Mouse (Mus musculus) kidney, adult 8-10 months (tissue): ENCODE data around the gene Rasl10b.
A peak's percentile ranks its signal among the peaks of the same experiment; 100 is the strongest.

Experiments used
- DNase-seq, 2 experiments: peaks; one replicate each; pipeline ENCODE4 v3.0.0; 2022

Rasl10b gene

DNA sequence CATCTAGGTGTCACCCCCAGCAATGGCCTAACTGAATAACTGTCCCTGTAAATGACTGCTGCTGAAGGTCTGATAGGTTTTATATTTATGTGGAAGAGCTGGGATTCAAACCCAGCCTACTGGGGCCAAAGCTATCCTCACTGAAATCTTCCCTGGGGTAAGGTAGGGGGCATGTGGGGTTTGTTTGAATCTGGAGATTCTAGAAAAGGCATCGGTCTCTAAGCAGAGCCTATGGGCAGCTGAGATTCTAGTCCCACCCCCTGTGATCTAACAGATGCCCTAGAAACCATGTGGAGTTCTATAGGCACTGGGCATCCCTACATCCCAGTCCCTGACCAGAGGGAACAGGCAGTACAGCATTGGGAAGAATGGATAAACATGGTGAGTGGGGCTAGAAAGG lies 28.4 kb downstream of the Rasl10b start, which contains the start of gene 1700020L24Rik:
Gene 1700020L24Rik, plus strand, starts transcription at position 301 of the 400 bp plus-strand sequence.
- no peak for DNase-seq

DNA sequence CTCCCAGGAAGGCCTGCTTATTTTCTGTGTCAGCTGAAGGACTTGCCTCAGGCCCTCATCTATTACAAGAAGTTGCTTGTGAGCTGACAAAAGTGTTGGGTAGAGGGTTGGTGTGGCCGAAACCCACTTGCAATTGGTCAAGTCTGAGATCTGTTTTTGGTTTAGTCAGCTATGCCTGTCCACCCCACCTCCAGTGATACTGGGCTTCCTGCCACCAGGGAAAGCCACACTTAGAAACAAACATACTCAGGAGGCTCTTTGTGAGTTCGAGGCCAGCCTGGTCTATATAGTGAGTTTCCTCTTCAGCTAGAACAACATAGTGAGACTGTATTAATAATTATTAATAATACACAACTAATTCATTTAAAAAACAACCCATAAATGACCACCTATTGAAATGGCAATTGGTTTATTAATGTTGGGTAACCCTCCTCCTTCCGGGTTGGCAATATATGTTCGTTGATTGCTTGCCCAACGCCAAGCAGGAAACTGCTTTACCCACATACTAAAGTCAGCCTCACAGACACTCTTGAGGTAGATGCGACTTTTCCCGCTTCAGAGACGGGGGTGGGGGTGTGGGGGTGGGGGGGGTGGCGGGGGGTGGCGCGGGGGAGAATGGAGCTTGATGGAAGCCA lies 30.6 kb downstream of the Rasl10b start:
- no peak for DNase-seq

DNA sequence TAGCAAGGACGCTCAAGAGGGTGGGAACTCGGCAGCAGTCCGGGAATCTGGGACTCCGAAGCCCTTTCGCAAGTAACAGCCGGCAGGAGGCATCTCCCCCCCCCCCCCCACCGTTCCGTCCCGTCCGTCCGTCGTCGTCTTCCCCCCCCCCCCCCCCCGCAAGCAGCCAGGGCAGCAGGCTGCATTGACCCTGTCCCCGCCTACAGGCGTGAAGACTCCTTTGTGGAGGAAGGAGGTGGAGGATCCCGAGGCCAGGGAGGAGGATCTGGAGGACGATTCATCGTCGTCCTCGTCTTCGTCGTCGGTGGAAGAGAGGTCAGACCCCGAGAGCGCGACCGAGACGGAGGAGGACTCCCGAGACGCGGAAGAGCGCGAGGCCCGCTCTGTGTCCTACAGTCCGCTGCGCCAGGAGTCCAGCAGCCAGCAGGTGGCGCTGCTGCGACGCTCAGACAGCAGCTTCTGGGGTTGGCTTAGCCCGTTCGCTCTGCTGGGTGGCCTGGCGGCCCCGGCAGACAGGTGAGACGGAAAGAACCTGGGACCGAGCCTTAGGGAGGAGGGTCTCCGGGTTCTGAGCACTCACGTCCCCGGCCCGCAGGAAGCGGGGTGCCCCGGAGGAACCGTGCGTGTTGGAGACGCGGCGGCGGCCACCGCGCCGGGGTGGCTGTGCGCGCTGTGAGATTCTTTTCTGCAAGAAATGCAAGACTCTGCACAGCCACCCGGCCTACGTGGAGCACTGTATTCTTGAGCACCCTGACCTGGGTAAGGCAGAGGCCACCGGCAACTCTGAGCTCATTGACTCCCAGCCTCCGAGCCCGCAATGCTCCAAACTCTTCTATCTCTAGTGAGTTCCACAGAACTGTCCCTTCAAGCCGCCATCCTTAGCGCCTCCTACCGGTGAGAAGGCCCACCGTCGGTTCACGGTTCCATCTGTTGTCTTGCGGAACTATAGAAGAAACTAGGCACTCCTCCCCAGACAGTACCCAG lies 31.4 kb downstream of the Rasl10b start:
- DNase-seq = peak; percentile 78 to 85

DNA sequence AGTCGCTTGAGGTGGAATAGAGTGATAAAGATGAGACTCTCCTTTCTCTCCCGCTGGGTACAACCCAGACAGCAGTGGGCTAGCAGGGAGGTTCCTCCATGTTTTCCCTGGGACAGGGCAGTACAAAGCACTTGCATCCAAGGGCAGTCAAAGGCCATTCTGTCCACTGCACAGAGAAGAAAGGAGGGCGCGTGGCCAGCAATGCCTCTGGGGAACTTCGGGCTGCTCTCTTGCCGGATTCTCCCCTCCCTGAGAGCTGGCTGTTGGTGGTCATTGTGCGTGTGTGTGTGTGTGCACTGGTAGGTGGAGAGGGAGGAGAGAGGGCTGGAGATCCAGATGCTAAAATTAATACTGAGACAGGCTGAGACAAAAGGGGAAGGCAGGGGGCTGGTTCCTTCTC lies 32.3 kb downstream of the Rasl10b start:
- no peak for DNase-seq

DNA sequence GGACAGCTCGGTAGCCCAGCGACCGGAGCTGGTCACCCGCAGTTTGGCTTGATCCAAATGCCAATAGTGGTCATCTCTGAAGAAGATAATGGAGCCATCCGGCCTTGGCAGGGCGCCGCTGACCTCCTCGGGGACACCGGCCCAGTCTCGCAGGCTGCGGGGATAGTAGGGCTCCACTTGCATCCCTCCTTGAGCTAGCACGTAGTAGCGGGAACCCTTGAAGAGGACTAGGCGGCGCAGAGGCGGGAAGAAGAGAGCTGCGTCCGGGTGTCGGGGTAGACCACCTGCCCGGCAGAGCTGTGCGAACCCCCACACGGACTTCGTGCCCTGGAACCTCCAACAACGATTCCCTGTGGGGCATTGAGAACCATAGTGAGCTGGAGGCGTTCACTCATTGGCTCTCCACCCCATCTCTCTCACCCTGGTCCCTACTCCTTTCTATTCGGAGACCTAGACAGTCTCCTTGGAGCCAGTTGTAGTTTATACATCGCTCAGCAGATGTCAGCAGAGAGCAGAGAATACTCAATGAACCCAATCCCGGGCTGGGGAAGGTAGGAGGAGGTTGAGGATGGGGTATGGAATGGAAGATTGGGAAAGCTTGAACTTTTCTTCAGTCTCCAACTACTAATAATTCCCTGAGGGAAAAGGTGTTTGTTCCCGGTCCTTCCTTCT lies 33.8 kb downstream of the Rasl10b start:
- peak; percentile 54 to 84 for DNase-seq

DNA sequence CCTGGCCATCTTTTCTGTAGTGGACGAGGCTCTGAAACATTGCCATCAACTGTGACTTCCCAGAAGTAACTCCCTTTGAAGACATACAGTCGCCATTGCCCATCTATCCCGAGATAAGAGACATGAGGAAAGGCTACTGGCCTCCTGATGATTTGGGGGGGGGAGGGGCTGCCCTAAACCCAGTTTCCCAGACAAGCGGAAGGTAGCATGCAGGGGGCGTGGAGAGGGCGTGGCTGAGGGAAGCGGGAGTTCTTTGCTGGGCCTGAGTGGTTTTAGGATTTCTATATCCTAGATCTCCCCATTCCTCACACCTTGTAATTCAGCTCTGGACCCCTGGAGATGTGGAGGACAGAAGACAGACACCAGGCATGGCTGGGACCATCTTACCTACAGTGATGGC lies 34.9 kb downstream of the Rasl10b start:
- no peak for DNase-seq

DNA sequence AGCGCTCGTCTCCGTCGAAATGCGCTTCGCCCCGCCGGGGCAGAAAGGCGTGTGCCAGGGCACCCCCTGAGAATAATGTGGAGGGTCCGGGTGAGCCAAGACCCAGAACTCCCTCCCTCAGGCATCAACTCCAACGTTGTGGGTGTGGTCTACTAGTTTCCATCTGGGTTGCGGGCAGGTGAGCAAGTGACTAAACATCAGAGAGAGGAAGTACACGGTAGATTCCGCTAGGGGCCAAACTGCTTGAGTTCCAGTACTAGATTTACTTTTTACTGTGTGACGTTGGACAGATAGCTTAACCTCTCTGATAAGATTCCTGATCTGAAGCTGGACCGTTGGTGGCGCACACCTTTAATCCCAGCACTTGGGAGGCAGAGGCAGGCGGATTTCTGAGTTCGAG lies 36.1 kb downstream of the Rasl10b start:
- DNase-seq = no peak

DNA sequence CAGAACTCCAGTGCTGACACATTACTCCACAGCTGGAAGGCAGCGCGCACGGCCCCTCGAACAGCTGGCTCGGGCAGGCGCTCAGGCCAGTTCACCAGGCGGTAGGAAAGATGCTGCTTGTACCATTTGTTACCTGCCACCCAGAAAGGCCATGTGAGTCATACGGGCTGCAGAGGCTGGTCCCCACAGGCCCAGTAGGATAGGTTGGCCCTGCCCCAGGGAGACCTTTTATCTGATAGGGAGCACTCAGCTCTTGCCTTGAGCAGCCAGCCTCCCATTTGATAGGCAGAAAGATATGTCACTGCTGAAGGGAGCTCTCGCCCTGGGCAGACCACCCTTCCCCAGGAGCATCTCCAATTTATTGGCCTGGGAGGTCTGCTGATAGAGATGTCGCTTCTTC lies 38.7 kb downstream of the Rasl10b start:
- DNase-seq = no peak

DNA sequence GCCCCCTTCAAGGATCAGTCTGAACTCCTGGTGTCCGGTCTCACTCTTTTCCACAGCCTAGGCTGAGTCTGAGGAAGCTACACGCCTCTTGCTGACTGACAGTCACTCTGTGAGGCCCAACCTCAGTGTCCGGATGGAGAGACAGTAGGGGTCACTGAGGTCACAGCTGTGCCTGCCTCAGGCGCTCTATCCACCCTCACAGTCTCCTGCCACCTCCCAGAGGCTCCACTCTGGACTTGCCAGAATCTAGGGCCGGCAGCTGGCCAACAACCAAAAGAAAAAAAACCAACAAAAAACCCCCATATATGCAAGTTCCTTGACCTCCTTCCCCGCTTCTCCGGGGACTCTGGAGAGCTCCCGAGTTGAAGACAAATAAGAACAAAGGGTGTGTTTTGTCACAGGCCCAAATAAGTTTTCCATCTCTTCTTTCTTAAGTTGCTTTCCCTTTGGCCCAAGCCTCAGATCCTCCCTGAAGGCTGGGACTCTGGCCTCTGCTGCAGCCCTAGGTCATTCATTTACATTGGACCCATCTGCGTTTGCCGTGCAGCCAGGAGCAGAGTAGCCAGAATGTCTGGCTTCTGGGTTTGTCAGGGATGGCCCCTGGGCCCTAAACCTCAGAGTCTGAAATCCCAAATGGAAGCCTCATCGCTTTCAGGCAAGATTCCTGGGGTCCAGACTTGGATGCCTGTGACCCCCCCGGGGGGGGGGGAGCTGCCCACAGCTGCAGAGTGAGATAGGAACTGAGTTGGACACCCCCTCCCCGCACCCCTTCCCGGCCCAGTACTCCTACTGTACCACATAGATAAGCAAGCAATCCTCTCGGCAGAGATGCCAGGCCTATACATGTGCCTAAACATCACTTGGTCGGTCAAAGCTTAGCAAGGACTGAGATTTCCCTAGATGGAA lies 39.3 kb downstream of the Rasl10b start:
- DNase-seq = peak in 1 of 2 experiments; percentile 35

DNA sequence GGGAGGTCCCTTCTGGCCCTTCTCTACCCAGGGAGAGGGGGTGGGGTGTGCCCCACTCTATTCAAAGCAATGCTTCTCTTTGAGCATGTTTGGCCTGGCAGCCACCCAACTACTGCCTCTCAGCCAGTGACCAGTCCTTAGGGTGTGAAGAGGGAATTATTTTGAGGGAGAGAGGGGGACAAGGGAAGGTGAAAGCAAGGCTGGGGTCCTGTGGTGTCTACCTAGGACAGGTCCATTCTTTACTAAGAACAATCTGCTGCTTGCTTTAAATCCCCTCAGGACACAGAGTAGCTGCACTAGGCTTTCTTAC lies 39.9 kb downstream of the Rasl10b start:
- no peak for DNase-seq

DNA sequence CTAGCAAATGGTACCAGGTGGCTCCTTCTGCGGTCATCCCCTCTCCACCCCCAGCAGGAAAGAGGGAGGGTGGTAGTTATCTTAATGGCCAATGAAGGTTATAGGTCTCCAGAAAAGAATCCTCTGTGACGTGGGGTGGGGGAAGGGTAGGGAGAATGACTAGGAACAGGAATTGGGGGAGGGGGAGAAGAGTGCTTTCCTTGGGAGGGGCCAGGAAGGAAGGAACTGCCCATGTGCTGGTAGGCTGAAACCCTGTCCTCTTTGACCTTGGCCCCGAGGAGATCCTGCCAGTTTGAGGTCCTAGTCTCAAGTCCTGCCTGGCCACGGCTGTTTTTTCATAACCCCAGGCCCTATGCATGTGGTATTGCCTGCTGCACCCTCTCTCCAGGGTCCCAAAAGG lies 40.4 kb downstream of the Rasl10b start:
- DNase-seq = no peak

DNA sequence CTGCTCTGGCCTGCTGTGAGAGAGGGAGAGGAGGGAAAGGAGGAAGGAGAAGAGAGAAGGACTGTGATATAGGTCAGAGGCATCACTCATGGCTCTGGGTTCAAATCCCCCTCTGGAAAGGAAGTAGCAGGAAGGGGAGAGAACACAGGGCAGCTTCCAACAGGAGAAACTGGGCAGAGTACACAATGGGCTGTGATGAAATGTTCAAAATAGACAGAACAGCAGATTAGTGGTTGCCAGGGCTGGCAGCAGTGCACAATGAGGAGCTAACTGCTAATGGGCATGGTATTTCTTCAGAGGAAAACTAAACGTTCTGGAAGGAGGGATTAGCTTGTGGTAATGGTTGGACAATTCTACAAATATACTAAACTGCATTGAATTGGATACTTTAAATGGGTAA lies 41.6 kb downstream of the Rasl10b start:
- DNase-seq = no peak

DNA sequence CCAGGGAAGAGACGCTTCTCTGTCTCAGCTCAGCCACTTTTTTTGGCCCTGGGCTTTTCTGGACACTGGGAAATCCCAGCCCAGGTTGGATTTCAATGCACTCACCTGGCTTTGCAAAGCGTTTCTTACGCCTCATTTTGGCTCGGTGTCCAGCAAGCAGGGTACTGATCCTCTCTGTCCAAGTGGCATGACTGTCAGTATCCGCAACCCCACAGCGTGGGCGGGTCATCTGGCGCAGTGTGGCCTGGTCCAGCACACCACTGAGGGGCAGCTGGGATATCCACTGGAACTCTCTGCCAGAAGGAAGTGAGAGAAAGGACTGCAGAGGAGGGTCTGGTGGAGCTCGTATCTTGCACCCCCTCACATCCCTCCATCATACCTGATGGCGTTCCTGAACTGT lies 42.3 kb downstream of the Rasl10b start:
- no peak for DNase-seq

DNA sequence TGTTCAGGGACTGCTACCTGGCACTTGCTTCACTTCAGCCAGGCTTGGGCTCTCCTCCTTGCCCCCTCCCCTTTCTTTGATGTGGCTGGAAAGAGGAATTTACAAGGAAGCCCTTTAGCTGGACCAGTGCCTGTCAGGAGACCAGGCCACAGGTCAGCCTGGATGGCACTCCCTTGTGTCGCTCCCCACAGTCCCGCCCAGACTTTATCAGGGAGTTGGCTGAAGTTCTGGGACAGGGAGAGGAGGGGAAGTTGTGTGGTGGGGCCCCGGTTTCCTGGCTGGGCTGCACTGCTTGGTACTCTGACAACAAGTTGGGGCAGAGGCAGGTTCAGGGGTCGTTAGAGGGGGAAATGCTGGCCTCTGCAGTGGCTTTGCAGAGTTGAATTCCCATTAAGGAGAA lies 45.6 kb downstream of the Rasl10b start:
- DNase-seq = peak in 1 of 2 experiments; percentile 28

DNA sequence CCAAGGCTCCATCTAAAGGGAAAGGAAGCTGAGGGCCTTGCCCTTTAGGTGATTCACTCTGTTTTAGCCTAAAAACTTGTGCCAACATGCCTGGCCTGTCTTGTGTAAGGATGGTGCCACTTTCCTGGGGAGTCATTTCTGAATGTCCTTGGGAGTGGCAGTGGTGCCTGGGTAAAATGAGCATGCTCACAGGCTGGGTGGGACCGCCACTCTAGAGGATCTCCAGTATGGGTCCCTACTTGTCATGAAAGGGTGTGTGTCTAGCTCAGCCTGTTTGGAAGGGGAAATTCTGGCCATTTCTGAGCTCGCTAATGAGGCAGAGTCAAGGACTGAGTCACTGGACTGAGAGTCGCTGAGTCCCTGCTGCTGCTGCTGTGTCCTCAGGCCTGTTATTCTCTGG lies 46.7 kb downstream of the Rasl10b start:
- no peak for DNase-seq

DNA sequence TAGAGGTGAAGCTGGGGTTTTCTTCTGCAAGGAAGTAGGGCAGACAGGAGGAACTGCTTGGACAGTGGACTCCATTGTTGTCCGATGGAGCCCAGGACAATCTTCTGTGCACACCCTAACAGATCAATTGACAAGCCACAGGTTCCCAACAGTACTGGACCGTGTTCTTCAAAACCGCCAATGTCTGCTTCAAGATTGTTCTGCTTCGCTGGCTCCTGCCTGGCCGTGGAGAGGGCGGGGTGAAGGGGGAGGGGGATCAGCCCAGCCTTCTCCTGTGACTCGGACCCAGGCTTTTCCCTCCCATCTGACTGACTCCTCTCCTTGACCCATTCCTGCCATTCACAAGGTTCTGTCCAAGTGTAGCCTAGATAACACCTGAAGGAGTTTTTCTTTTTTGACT lies 48.3 kb downstream of the Rasl10b start:
- DNase-seq = no peak

DNA sequence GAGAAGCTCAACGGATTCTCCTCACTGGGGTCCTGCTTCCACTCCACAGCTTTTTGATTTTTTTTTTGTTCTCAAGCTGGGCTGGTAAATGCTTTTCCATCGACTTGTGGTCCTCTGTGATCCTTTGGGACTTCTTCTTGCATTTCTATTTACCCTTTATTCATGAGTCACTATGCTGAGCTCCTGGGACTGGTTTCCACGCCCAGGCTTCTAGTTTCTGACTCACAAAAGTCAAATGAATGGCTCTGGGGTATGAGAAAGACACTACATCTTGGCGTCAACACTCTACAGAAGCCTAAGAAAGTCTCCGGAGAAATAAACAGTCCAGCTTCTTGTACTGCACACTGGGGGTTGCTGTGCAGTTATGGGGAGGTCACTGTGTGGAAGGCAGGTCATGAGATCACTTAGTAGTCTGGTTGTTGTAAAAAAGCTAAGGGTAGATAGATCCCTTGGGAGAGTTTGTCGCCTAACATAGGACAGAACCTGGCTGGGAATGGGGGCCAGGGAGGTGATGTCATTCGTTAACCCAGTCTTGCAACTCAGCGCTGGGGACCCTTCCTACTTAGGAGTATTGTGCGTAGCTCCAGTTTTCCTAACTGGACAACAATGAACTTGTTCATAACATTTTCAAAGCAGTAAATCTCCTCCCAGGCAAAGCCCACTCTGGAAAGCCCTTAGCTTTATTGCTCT lies 49.1 kb downstream of the Rasl10b start:
- DNase-seq = no peak

DNA sequence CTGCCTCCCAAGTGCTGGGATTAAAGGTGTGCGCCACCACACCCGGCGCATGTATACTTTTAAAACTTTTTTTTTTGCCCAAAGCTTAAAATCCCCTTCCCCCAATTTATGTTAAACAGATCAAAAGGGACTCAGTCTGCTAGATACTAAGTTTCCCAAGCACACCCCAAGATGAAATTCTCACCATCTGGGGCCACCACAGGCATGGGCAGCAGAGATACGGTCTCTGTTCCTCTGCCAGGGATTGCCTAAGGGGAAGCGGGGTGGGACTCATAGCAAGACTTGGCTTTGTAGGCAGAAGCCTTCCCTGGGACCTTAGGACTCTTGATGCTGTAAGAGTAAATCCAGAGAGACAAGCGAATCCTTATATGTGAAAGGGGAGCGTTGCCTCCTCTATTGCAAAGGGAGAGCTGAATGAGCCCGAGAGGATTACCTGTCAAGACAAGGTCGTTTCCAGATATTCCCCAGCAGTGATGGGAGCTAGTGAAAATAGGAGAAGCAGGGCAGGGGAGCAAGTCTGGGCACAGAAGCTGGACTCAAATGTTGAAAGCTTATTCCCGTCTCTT lies 52.6 kb downstream of the Rasl10b start:
- DNase-seq = no peak

DNA sequence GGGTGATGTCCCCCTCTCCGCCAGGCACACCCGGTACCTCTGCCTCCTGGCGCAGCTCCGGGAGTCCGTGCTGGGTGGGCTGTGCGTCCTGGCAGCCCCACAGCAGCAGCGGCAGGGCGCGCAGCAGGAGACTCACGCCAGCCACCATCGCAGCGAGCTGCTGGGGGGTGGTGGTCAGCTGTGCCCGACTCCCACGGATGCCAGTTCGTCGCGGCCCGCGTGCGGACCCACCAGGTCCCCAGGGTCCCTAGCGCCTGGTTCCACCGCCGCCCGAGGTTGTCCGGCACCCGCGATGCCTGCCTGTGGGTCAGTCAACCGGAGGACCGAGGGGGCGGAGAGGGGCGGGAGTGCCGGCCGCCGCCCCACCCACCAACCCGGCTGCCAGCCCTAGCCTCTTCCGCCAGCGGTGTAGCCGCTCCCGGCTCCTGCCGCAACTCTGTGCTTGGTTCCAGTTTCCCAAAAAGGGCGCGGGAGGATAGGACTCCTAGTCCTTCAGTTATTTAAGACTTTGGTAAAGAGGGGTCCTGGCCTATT lies 53.8 kb downstream of the Rasl10b start, which contains the start of gene Mmp28:
Gene Mmp28, minus strand, starts transcription at position 361 of the 534 bp plus-strand sequence.
- peak; percentile 60 to 71 for DNase-seq

DNA sequence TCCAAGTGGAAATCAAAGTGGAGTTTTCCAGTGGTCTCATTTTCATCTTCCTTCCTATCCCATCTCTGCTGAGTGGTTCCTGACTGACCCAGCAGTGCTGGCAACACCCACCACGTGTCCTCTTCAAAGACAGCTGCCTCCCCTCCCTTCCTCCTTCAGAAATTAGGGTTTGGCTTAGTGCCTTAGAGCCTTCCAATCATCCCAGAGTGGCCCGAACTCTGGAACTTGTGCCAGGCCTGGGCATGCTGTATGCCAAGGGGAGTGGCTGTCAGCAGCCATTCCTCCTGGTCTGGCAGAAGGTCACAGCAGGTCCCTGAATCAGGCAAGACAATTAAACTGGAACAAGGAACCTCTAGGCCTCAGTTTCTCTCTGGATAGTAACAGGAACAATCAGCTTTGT lies 57.0 kb downstream of the Rasl10b start:
- DNase-seq = peak; percentile 60 to 67

DNA sequence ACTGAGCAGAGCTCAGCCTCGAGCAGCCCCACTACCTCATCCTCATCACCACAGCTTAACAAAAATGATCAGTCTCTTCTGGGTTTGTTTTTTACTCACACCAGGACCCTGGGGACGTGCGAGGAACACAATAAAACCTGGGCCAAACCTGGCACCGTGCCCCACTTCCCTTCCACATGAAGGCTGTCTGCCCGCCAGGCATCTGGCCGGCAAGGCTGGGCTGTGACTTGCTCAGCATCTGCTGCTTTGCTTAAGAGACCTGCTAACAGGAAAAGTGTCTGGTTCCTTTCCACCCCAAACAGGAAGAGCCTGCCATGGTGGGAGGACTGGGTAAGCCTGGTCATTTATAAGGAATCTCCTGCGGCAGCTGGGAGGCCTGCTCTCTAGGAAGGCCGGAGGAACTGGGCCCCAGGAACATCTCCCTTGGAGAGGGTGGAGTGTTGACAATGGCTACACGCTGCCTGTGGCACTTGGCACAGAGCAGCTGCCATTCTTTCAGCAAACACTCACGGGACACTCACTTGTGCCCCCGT lies 58.2 kb downstream of the Rasl10b start:
- DNase-seq = peak; percentile 73 to 81
